Mouse (Mus musculus): Measurements from ENCODE around the gene Arhgef25. TPM values are rescaled to one million over a fixed set of nuclear protein-coding genes. Genes with fewer than 3 reads are reported as not detected.
"Not testable (repeated sequence)": the region's sequence is repeated elsewhere in the genome, so short reads cannot be mapped to it uniquely, and the experiment has no call there.

Arhgef25 gene
- polyA plus RNA-seq, 1 experiment: 31.8 TPM

DNA sequence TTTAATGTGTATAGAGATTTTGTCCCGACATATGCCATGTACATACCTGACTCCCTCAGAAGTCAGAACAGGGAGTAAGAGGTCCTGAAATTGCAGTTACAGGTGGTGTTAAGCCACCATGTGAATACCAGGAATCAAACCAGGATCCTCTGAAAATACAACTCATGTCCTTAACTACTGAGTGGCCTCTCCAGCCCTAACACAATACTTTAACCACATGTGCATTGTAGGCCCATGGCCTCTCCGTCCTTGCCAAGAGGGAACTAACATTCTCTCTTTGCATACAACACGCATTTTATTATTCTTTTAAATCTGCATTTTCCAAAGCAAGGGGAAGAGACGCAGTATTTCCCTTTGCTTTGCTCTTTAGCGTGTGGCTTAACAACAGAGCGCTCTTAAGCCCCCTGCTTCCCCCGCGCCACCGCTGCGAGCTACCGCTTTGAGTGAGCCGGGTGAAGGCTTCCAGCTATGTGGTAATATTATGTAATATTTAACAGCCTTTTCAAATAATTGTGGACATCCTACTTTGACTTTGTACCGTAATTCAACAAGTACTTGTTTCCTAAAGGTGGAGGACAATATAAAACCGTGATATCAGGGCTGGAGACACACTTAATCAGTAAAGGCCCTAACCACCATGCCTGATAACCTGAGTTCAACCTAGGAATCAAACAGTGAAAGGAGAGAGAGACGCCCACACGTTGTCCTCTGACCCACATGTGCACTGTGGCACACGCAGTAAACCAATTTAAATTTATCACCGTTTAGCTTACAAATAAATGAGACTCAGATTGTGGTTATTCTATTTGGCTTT lies 51.3 kb downstream of the Arhgef25 start:
- no peaks in the 10 kb centered on the region for H3K79me3 ChIP-seq (ENCODE audit: low read depth)

DNA sequence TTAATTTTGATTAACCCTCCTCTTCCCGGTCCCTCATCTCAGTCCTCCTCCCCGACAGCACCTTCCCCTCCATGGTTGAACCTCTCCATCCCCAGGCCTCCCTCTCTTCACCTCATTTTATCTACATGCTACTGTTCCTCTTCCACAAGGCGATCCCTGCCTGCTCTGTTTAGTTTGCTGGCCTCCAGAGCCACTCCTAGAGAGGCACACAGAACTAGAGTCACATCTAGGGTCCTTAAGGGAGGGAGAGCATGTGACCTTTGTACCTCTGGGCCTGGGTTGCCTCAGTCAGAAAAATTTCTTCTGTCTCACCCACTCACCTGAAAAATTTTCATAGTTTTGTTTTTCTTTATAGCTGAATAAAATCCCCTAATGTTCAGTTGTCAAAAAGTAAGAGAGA lies 52.0 kb downstream of the Arhgef25 start:
- no peaks in the 10 kb centered on the region for H3K36me3 ChIP-seq (ENCODE audit: control insufficient read depth, insufficient read depth)
- no peaks in the 10 kb centered on the region for H3K27me3 ChIP-seq (ENCODE audit: control insufficient read depth, insufficient read depth, insufficient read length)
- no peaks in the 10 kb centered on the region for H3K79me3 ChIP-seq (ENCODE audit: low read depth)
- H3ac ChIP-seq (ENCODE audit: control insufficient read depth, insufficient read length, low read depth): no peak overlapping the region
- H3K4me3 ChIP-seq (ENCODE audit: insufficient read depth, poor library complexity, severe bottlenecking): no peak overlapping the region
- H3K79me2 ChIP-seq (ENCODE audit: control insufficient read depth, insufficient read depth): no peaks in the 10 kb centered on the region
- no peak for TF ChIP-seq FOSL1 (IDR thresholded peaks at IDR 0.05; ENCODE audit: insufficient read depth, low read length, poor library complexity, severe bottlenecking)
- no peak for TF ChIP-seq MYOD1 (IDR thresholded peaks at IDR 0.05; ENCODE audit: control insufficient read depth, insufficient read length, low read depth)

More for the DNA sequence above, 51.3 kb downstream of the Arhgef25 start:
- H3K79me2 ChIP-seq (ENCODE audit: control insufficient read depth, insufficient read depth): no peaks in the 10 kb centered on the region
- H3K36me3 ChIP-seq (ENCODE audit: control insufficient read depth, insufficient read depth): no peaks in the 10 kb centered on the region
- H3ac ChIP-seq (ENCODE audit: control insufficient read depth, insufficient read length, low read depth): no peak overlapping the region
- no peak for TF ChIP-seq CTCF (IDR thresholded peaks at IDR 0.05; ENCODE audit: control insufficient read depth, insufficient read depth, insufficient read length)
- TF ChIP-seq MYOD1 (IDR thresholded peaks at IDR 0.05; ENCODE audit: control insufficient read depth, insufficient read length, low read depth): no peak
- no peak for TF ChIP-seq CEBPB (IDR thresholded peaks at IDR 0.05; ENCODE audit: low read depth)
- TF ChIP-seq MYOG (IDR thresholded peaks at IDR 0.05; ENCODE audit: control insufficient read depth, extremely low read depth, insufficient read length): no peak
- TF ChIP-seq USF1 (IDR thresholded peaks at IDR 0.05; ENCODE audit: low read depth): no peak
- TF ChIP-seq MAX (IDR thresholded peaks at IDR 0.05): no peak
- TF ChIP-seq FOSL1 (IDR thresholded peaks at IDR 0.05; ENCODE audit: insufficient read depth, low read length, poor library complexity, severe bottlenecking): no peak
- no peak overlapping the region for H3K4me3 ChIP-seq (ENCODE audit: insufficient read depth, poor library complexity, severe bottlenecking)
- no peaks in the 10 kb centered on the region for H3K27me3 ChIP-seq (ENCODE audit: control insufficient read depth, insufficient read depth, insufficient read length)

DNA sequence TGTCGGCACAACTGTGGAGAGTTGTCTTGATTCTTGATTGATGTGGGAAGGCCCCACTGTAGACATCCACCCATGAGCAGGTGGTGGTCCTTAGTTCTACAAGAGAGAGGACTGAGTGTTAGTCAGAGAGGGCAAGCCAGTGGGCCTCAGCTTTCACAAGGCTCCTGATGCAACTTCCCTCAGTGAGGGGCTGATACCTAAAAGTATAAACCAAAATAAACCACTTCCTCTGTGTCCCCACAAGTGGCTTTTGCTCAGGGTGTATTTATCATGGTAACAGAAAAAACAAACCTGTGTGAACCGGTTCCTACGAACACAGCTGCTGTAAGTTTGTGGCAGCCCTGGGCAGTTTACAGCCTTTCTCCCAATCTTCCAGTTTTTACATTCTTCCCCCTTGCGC lies 53.4 kb downstream of the Arhgef25 start:
- no peaks in the 10 kb centered on the region for H3K27me3 ChIP-seq (ENCODE audit: control insufficient read depth, insufficient read depth, insufficient read length)
- H3K79me2 ChIP-seq (ENCODE audit: control insufficient read depth, insufficient read depth): no peaks in the 10 kb centered on the region
- H3K4me3 ChIP-seq (ENCODE audit: insufficient read depth, poor library complexity, severe bottlenecking): no peak overlapping the region
- H3K79me3 ChIP-seq (ENCODE audit: low read depth): no peaks in the 10 kb centered on the region
- no peak overlapping the region for H3ac ChIP-seq (ENCODE audit: control insufficient read depth, insufficient read length, low read depth)
- no peak for TF ChIP-seq MYOD1 (IDR thresholded peaks at IDR 0.05; ENCODE audit: control insufficient read depth, insufficient read length, low read depth)
- H3K36me3 ChIP-seq (ENCODE audit: control insufficient read depth, insufficient read depth): no peaks in the 10 kb centered on the region

DNA sequence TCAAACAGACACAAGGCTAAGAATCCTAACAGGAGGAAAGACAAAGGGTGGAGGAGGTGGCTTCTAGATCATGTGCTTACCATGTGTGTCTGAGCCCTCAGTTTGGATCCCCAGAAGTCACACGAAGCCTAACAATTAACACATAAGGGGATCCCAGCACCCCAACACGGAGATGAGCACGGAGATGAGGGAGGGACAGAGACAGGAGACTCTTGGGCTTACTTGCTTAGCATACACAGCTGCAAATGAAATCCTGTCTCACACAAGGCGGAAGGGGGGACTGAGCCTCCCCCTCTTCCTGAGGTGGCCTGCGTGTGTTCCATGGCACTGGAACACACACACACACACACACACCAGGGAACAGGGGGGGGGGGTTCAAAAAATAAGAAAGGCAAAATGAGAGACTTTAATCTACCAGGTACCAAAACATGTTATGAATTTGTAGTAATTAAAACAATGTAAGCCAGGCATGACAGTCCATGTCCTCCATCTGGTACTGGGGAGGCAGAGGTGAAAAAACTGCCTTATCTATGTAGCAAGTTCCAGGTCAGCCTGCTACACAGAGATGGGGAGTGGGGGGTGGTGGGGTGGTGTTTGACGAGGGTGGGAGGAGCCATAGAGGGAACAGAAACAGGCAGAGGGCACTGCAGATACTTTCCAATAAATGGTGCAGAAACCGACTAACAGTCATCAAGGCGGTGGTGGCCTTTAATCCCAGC lies 54.6 kb downstream of the Arhgef25 start:
- no peaks in the 10 kb centered on the region for H3K27me3 ChIP-seq (ENCODE audit: control insufficient read depth, insufficient read depth, insufficient read length)

GRCm38 (mm10) chr10:127134394-127135035 lies 55.4 kb downstream of the Arhgef25 start:
- H3ac ChIP-seq (ENCODE audit: control insufficient read depth, insufficient read length, low read depth); H3K36me3 ChIP-seq (ENCODE audit: control insufficient read depth, insufficient read depth); H3K79me3 ChIP-seq (ENCODE audit: low read depth); H3K79me2 ChIP-seq (ENCODE audit: control insufficient read depth, insufficient read depth); H3K4me3 ChIP-seq (ENCODE audit: insufficient read depth, poor library complexity, severe bottlenecking); H3K27me3 ChIP-seq (ENCODE audit: control insufficient read depth, insufficient read depth, insufficient read length): not testable (repeated sequence)

More for the DNA sequence above, 54.6 kb downstream of the Arhgef25 start:
- H3K79me2 ChIP-seq (ENCODE audit: control insufficient read depth, insufficient read depth): no peaks in the 10 kb centered on the region
- no peaks in the 10 kb centered on the region for H3K79me3 ChIP-seq (ENCODE audit: low read depth)
- H3K36me3 ChIP-seq (ENCODE audit: control insufficient read depth, insufficient read depth): no peaks in the 10 kb centered on the region
- no peak overlapping the region for H3K4me3 ChIP-seq (ENCODE audit: insufficient read depth, poor library complexity, severe bottlenecking)
- TF ChIP-seq MAX (IDR thresholded peaks at IDR 0.05) (no peak), FOSL1 (IDR thresholded peaks at IDR 0.05; ENCODE audit: insufficient read depth, low read length, poor library complexity, severe bottlenecking) (no peak), CTCF (IDR thresholded peaks at IDR 0.05; ENCODE audit: control insufficient read depth, insufficient read depth, insufficient read length) (no peak), CEBPB (IDR thresholded peaks at IDR 0.05; ENCODE audit: low read depth) (no peak), USF1 (IDR thresholded peaks at IDR 0.05; ENCODE audit: low read depth) (no peak)
- no peak overlapping the region for H3ac ChIP-seq (ENCODE audit: control insufficient read depth, insufficient read length, low read depth)

Other genes starting within 250 kb of the Arhgef25 start
- gene Ctdsp2, start 211.4 kb downstream of the Arhgef25 start, polyA plus RNA-seq (2012; fragmentation: generic; extraction: Trizol): 57.5 TPM
- 0.13 TPM for gene Avil, start 189.4 kb downstream of the Arhgef25 start, polyA plus RNA-seq (2012; fragmentation: generic; extraction: Trizol)
- 66.0 TPM for gene Tsfm, start 159.2 kb downstream of the Arhgef25 start, polyA plus RNA-seq (2012; fragmentation: generic; extraction: Trizol)
- gene Mettl1, start 148.7 kb downstream of the Arhgef25 start, polyA plus RNA-seq (2012; fragmentation: generic; extraction: Trizol): 31.3 TPM
- 0.22 TPM for gene Eef1akmt3, start 148.6 kb downstream of the Arhgef25 start, polyA plus RNA-seq (2012; fragmentation: generic; extraction: Trizol)
- 0.20 TPM for gene Cyp27b1, start 141.8 kb downstream of the Arhgef25 start, polyA plus RNA-seq (2012; fragmentation: generic; extraction: Trizol)
- gene March9, start 129.9 kb downstream of the Arhgef25 start, polyA plus RNA-seq (2012; fragmentation: generic; extraction: Trizol): 3.0 TPM
- 714 TPM for gene Cdk4, start 126.5 kb downstream of the Arhgef25 start, polyA plus RNA-seq (2012; fragmentation: generic; extraction: Trizol)
- 118 TPM for gene Tspan31, start 119.8 kb downstream of the Arhgef25 start, polyA plus RNA-seq (2012; fragmentation: generic; extraction: Trizol)
- 3.2 TPM for gene Agap2, start 114.8 kb downstream of the Arhgef25 start, polyA plus RNA-seq (2012; fragmentation: generic; extraction: Trizol)
- 35.6 TPM for gene Os9, start 69.0 kb downstream of the Arhgef25 start, polyA plus RNA-seq (2012; fragmentation: generic; extraction: Trizol)
- gene B4galnt1, start 24.9 kb downstream of the Arhgef25 start, polyA plus RNA-seq (2012; fragmentation: generic; extraction: Trizol): 23.8 TPM
- 2.9 TPM for gene Slc26a10, start 9.4 kb downstream of the Arhgef25 start, polyA plus RNA-seq (2012; fragmentation: generic; extraction: Trizol)
- 24.4 TPM for gene Dtx3, start 5.6 kb upstream of the Arhgef25 start, polyA plus RNA-seq (2012; fragmentation: generic; extraction: Trizol)
- gene Pip4k2c, start 21.5 kb upstream of the Arhgef25 start, polyA plus RNA-seq (2012; fragmentation: generic; extraction: Trizol): 25.8 TPM
- gene Kif5a, start 73.3 kb upstream of the Arhgef25 start, polyA plus RNA-seq (2012; fragmentation: generic; extraction: Trizol): 0.29 TPM
- 170 TPM for gene Dctn2, start 76.3 kb upstream of the Arhgef25 start, polyA plus RNA-seq (2012; fragmentation: generic; extraction: Trizol)
- 15.2 TPM for gene Mbd6, start 98.9 kb upstream of the Arhgef25 start, polyA plus RNA-seq (2012; fragmentation: generic; extraction: Trizol)
- 155 TPM for gene Mars, start 121.7 kb upstream of the Arhgef25 start, polyA plus RNA-seq (2012; fragmentation: generic; extraction: Trizol)
- gene Arhgap9, start 131.9 kb upstream of the Arhgef25 start, polyA plus RNA-seq (2012; fragmentation: generic; extraction: Trizol): 0.78 TPM
- 1.6 TPM for gene Gli1, start 151.9 kb upstream of the Arhgef25 start, polyA plus RNA-seq (2012; fragmentation: generic; extraction: Trizol)
- not detected for gene Inhbe, start 164.3 kb upstream of the Arhgef25 start, polyA plus RNA-seq (2012; fragmentation: generic; extraction: Trizol)
- not detected for gene Inhbc, start 180.3 kb upstream of the Arhgef25 start, polyA plus RNA-seq (2012; fragmentation: generic; extraction: Trizol)
- gene R3hdm2, start 190.2 kb upstream of the Arhgef25 start, polyA plus RNA-seq (2012; fragmentation: generic; extraction: Trizol): 31.0 TPM